Mouse (Mus musculus) lung, postnatal 0 days (tissue): Measurements from ENCODE around the gene Foxd3.

Experiments
- CTCF ChIP-seq: IDR thresholded peaks from 2 replicates; pipeline ENCODE4 v1.5.1; 2016; ENCODE audit warnings: antibody characterized with exemption, mild to moderate bottlenecking
- EP300 ChIP-seq: IDR thresholded peaks from 2 replicates; pipeline ENCODE4 v1.6.1; 2016; ENCODE audit warnings: antibody characterized with exemption, mild to moderate bottlenecking, control low read depth

DNA sequence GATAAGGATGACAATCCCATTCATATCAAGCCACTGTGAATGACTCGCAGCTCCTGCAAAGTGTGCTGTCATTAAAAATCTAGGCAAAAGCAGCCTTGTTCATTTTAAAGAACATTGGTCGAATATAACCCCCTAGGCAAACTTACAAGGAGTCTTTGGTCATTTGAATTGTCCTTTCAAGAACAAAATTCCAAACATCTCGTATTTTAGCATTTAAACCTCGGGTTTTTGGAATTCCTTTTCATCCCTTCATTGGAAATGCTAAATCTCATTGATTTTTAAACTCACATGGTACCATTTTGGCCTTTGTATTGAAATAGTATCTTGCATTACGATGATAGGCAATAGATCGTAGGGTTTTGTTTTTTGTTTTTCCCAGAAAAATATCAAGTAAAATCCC lies 2.8 kb downstream of the Foxd3 start:
- TF ChIP-seq CTCF (no peak), EP300 (no peak)
